Mouse (Mus musculus): ENCODE measurements around the gene Wdr83.

Gene Wdr83

GRCm38 (mm10) chr8:85033867-85034266 lies 47.2 kb downstream of the Wdr83 start:
- DNase-seq = no peak

- DNase-seq = no peak
Measured at GRCm38 (mm10) chr8:85032622-85033311, 48.3 kb downstream of the Wdr83 start.

- no peak for DNase-seq
Measured at GRCm38 (mm10) chr8:85029271-85029670, 51.8 kb downstream of the Wdr83 start.

GRCm38 (mm10) chr8:85027922-85028321 lies 53.2 kb downstream of the Wdr83 start:
- DNase-seq = no peak

DNA sequence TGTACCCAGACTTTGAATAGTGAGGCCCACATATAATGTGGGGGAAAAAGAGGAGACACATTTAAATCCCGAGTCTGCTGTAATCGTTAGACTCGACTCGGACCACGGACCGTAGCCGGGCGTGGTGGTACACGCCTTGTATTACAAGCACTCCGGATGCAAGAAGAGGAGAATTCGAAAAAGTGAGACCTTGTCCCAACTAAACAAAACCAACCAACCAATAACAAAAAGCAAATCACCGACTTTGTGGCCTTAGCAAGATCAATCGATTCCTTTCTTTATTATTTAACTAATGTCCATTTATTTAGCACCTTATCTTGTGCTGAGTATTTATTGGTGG lies 53.6 kb downstream of the Wdr83 start:
- no peak for DNase-seq

DNA sequence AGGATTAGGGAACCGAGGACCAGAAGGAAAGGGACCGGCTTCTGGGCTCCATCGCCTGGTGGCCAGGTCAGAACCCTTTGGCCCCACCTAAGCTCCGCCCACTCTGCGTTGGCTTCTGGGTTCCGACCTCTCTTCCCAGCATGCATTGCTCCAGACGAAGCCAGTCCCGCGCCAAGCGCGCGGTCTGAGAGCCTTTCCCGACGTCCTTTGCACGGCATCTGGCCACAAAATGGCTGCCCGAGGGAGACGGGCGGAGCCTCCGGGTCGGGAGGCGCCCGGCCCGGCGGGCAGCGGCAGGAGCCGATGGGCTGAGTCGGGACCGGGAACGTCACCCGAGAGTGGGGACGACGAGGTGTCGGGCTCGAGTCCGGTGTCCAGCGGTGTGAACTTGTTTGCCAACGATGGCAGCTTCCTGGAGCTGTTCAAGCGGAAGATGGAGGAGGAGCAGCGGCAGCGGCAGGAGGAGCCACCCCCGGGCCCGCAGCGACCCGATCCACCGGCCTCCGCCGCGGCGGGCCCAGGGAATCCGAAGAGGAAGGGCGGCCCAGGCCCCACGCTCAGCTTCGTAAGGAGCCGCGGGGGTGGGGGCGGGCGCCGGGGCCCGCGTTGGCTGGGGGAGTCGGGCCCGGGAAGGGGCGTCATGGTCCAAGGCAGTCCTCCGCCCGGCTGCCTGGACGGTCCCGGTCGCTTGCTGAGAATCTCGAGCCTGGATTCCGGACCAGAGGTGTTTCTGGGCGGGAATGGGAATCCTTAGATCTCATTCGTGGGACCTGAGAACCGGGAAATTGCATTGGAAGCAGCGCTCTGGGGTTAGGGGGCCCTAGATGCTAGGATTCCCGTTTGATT lies 54.2 kb downstream of the Wdr83 start, which contains the start of gene Trir:
Trir (plus strand) TSS at position 154 of the 846 bp plus-strand sequence.
- DNase-seq = peak; percentile 94

DNA sequence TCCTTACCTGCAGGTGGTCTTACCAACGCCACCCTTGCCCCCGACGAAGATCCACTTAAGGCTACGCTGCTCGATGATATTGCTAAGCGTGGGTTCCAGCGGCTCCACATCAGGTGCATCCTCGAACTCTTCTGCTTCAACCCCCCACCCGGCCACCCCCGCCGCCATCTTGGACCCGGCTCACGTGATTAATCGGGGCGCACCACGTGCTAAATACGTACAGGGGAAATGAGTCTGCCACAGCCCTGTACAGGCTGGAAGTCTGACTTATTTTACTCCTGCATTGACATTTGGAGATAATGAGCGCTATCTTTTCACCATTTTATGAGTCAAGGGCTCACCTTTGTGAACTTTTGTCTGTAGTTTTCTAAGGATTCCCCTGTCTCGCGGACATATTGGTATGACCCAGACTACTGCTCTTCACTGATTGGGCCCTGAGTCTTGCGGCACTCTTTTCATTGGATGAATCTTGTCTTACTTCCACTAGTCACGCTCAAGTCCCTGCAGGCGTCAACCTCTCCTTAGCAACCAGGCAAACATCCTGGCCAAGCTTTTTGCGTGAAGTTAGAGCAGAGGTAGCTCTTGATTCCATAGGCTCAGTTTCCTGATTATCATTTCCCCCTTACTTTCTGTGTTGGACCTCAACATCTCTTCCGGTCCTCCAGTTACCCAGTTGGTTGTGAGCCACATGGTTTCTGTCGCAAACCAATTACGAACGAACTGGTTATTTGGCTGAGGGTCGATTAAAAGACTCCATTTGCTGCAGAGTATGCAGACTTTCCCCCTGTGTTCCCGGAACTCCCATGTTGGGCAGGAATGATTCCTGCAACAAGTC lies 55.8 kb downstream of the Wdr83 start, which contains the start of gene Asna1:
Asna1 (minus strand) TSS at position 184 of the 835 bp plus-strand sequence.
- peak; percentile 77 for DNase-seq
